Mouse (Mus musculus): Measurements from ENCODE around the gene Taar4. TPM values are rescaled to one million over a fixed set of nuclear protein-coding genes. Genes with fewer than 3 reads are reported as not detected.

Taar4 gene
- polyA plus RNA-seq, 1 experiment, result not detected

GRCm38 (mm10) chr10:23948026-23948425 lies 12.3 kb upstream of the Taar4 start:
- WGBS, result 41% methylated on average over 7 of the region's 7 CpGs
- TF ChIP-seq CTCF (IDR thresholded peaks at IDR 0.05; ENCODE audit: extremely low read depth, insufficient read length, insufficient replicate concordance, low read depth, low read length) (no peak), POLR2A (IDR thresholded peaks at IDR 0.05; ENCODE audit: low read depth, low read length) (no peak)
- H3K36me3 ChIP-seq (ENCODE audit: control insufficient read depth, insufficient read depth, low read length), result no peaks in the 10 kb centered on the region
- H3K27ac ChIP-seq (ENCODE audit: insufficient read depth, low read depth, low read length), result no peak overlapping the region
- no peaks in the 10 kb centered on the region for H3K4me1 ChIP-seq (ENCODE audit: control insufficient read depth, insufficient read depth, insufficient read length, low read length)
- H3K4me3 ChIP-seq (ENCODE audit: low read depth, low read length), result no peak overlapping the region
- H3K27me3 ChIP-seq (ENCODE audit: control insufficient read depth, insufficient read depth, low read length), result no peaks in the 10 kb centered on the region

GRCm38 (mm10) chr10:23949508-23950005 lies 10.7 kb upstream of the Taar4 start, which contains the start of gene Taar3:
Taar3 (plus strand) TSS chr10:23949558.
- WGBS, result 91% methylated on average over 16 of the region's 16 CpGs
- no peaks in the 10 kb centered on the region for H3K4me1 ChIP-seq (ENCODE audit: control insufficient read depth, insufficient read depth, insufficient read length, low read length)
- no peak within 1 kb of the TSS for H3K27ac ChIP-seq (ENCODE audit: insufficient read depth, low read depth, low read length)
- TF ChIP-seq CTCF (IDR thresholded peaks at IDR 0.05; ENCODE audit: extremely low read depth, insufficient read length, insufficient replicate concordance, low read depth, low read length), result no peak
- no peak for TF ChIP-seq POLR2A (IDR thresholded peaks at IDR 0.05; ENCODE audit: low read depth, low read length)
- no peaks in the 10 kb centered on the region for H3K36me3 ChIP-seq (ENCODE audit: control insufficient read depth, insufficient read depth, low read length)
- H3K27me3 ChIP-seq (ENCODE audit: control insufficient read depth, insufficient read depth, low read length), result no peaks in the 10 kb centered on the region
- H3K4me3 ChIP-seq (ENCODE audit: low read depth, low read length), result no peak within 1 kb of the TSS

- 79% methylated on average over 6 of the region's 6 CpGs for WGBS
- Histone ChIP-seq H3K27me3 (ENCODE audit: control insufficient read depth, insufficient read depth, low read length) (no peaks in the 10 kb centered on the region), H3K36me3 (ENCODE audit: control insufficient read depth, insufficient read depth, low read length) (no peaks in the 10 kb centered on the region), H3K27ac (ENCODE audit: insufficient read depth, low read depth, low read length) (no peak overlapping the region), H3K4me3 (ENCODE audit: low read depth, low read length) (no peak overlapping the region), H3K4me1 (ENCODE audit: control insufficient read depth, insufficient read depth, insufficient read length, low read length) (no peaks in the 10 kb centered on the region)
- TF ChIP-seq POLR2A (IDR thresholded peaks at IDR 0.05; ENCODE audit: low read depth, low read length), result no peak
- TF ChIP-seq CTCF (IDR thresholded peaks at IDR 0.05; ENCODE audit: extremely low read depth, insufficient read length, insufficient replicate concordance, low read depth, low read length), result no peak
These were observed 8.6 kb upstream of the Taar4 start for GRCm38 (mm10) chr10:23951714-23952113.

GRCm38 (mm10) chr10:23959071-23959470 lies 1.2 kb upstream of the Taar4 start:
- Histone ChIP-seq H3K4me1 (ENCODE audit: control insufficient read depth, insufficient read depth, insufficient read length, low read length) (peaks cover 2% of the 10 kb centered on the region; the same call in 1 of the 2 replicates), H3K27ac (ENCODE audit: insufficient read depth, low read depth, low read length) (no peak overlapping the region), H3K27me3 (ENCODE audit: control insufficient read depth, insufficient read depth, low read length) (no peaks in the 10 kb centered on the region), H3K36me3 (ENCODE audit: control insufficient read depth, insufficient read depth, low read length) (no peaks in the 10 kb centered on the region), H3K4me3 (ENCODE audit: low read depth, low read length) (no peak overlapping the region)
- no peak for TF ChIP-seq POLR2A (IDR thresholded peaks at IDR 0.05; ENCODE audit: low read depth, low read length)
- TF ChIP-seq CTCF (IDR thresholded peaks at IDR 0.05; ENCODE audit: extremely low read depth, insufficient read length, insufficient replicate concordance, low read depth, low read length), result no peak
- WGBS, result 21% methylated on average over 3 of the region's 3 CpGs

GRCm38 (mm10) chr10:23963444-23963843 lies 3.1 kb downstream of the Taar4 start:
- TF ChIP-seq POLR2A (IDR thresholded peaks at IDR 0.05; ENCODE audit: low read depth, low read length) (no peak), CTCF (IDR thresholded peaks at IDR 0.05; ENCODE audit: extremely low read depth, insufficient read length, insufficient replicate concordance, low read depth, low read length) (no peak)
- Histone ChIP-seq H3K36me3 (ENCODE audit: control insufficient read depth, insufficient read depth, low read length) (no peaks in the 10 kb centered on the region), H3K4me3 (ENCODE audit: low read depth, low read length) (no peak overlapping the region), H3K27ac (ENCODE audit: insufficient read depth, low read depth, low read length) (no peak overlapping the region), H3K4me1 (ENCODE audit: control insufficient read depth, insufficient read depth, insufficient read length, low read length) (peaks cover 2% of the 10 kb centered on the region; the same call in 1 of the 2 replicates), H3K27me3 (ENCODE audit: control insufficient read depth, insufficient read depth, low read length) (no peaks in the 10 kb centered on the region)
- WGBS, result 37% methylated on average over 3 of the region's 3 CpGs

- TF ChIP-seq POLR2A (IDR thresholded peaks at IDR 0.05; ENCODE audit: low read depth, low read length) (no peak), CTCF (IDR thresholded peaks at IDR 0.05; ENCODE audit: extremely low read depth, insufficient read length, insufficient replicate concordance, low read depth, low read length) (no peak)
- Histone ChIP-seq H3K4me1 (ENCODE audit: control insufficient read depth, insufficient read depth, insufficient read length, low read length) (no peaks in the 10 kb centered on the region), H3K27me3 (ENCODE audit: control insufficient read depth, insufficient read depth, low read length) (no peaks in the 10 kb centered on the region), H3K36me3 (ENCODE audit: control insufficient read depth, insufficient read depth, low read length) (no peaks in the 10 kb centered on the region), H3K4me3 (ENCODE audit: low read depth, low read length) (no peak overlapping the region), H3K27ac (ENCODE audit: insufficient read depth, low read depth, low read length) (no peak overlapping the region)
- WGBS, result 92% methylated on average over 6 of the region's 6 CpGs
These were observed 4.8 kb downstream of the Taar4 start for GRCm38 (mm10) chr10:23964921-23965610.

GRCm38 (mm10) chr10:23970656-23971165 lies 10.4 kb downstream of the Taar4 start, which contains the start of gene Taar5:
Taar5 (plus strand) TSS chr10:23970706.
- Histone ChIP-seq H3K36me3 (ENCODE audit: control insufficient read depth, insufficient read depth, low read length) (no peaks in the 10 kb centered on the region), H3K4me3 (ENCODE audit: low read depth, low read length) (no peak within 1 kb of the TSS), H3K4me1 (ENCODE audit: control insufficient read depth, insufficient read depth, insufficient read length, low read length) (no peaks in the 10 kb centered on the region), H3K27me3 (ENCODE audit: control insufficient read depth, insufficient read depth, low read length) (no peaks in the 10 kb centered on the region), H3K27ac (ENCODE audit: insufficient read depth, low read depth, low read length) (no peak within 1 kb of the TSS)
- 88% methylated on average over 11 of the region's 11 CpGs for WGBS
- TF ChIP-seq CTCF (IDR thresholded peaks at IDR 0.05; ENCODE audit: extremely low read depth, insufficient read length, insufficient replicate concordance, low read depth, low read length), result no peak
- TF ChIP-seq POLR2A (IDR thresholded peaks at IDR 0.05; ENCODE audit: low read depth, low read length), result no peak
